Mouse (Mus musculus): ENCODE data around the gene Brms1.
"Not testable (repeated sequence)": the region's sequence is repeated elsewhere in the genome, so short reads cannot be mapped to it uniquely, and the experiment has no call there.

Gene Brms1

GRCm38 (mm10) chr19:5067040-5067799, 26.1 kb downstream of the Brms1 start:
- DNase-seq (ENCODE audit: low spot score) = peak; percentile 61

GRCm38 (mm10) chr19:5067867-5068569, 26.9 kb downstream of the Brms1 start, which contains the start of gene Cd248:
Gene Cd248, plus strand, starts transcription at chr19:5068078.
- peak; percentile 74 for DNase-seq (ENCODE audit: low spot score)

- DNase-seq (ENCODE audit: low spot score) = peak; percentile 62
Observed at GRCm38 (mm10) chr19:5068570-5069234, 27.5 kb downstream of the Brms1 start.

- no peak for DNase-seq (ENCODE audit: low spot score)
Observed at GRCm38 (mm10) chr19:5069486-5069885, 28.3 kb downstream of the Brms1 start.

GRCm38 (mm10) chr19:5069978-5070377, 28.8 kb downstream of the Brms1 start:
- DNase-seq (ENCODE audit: low spot score) = no peak

- no peak for DNase-seq (ENCODE audit: low spot score)
Observed at GRCm38 (mm10) chr19:5071077-5071476, 29.9 kb downstream of the Brms1 start.

GRCm38 (mm10) chr19:5071545-5072369, 30.6 kb downstream of the Brms1 start:
- DNase-seq (ENCODE audit: low spot score) = peak; percentile 91

GRCm38 (mm10) chr19:5072389-5073019, 31.4 kb downstream of the Brms1 start:
- DNase-seq (ENCODE audit: low spot score) = peak; percentile 81

- peak; percentile 77 for DNase-seq (ENCODE audit: low spot score)
Observed at GRCm38 (mm10) chr19:5073028-5073427, 31.9 kb downstream of the Brms1 start.

- DNase-seq (ENCODE audit: low spot score) = no peak
Observed at GRCm38 (mm10) chr19:5073518-5073917, 32.4 kb downstream of the Brms1 start.

GRCm38 (mm10) chr19:5079279-5079678, 38.1 kb downstream of the Brms1 start:
- DNase-seq (ENCODE audit: low spot score) = no peak

GRCm38 (mm10) chr19:5082005-5082404, 40.9 kb downstream of the Brms1 start:
- DNase-seq (ENCODE audit: low spot score) = no peak

GRCm38 (mm10) chr19:5082596-5082995, 41.4 kb downstream of the Brms1 start:
- DNase-seq (ENCODE audit: low spot score) = no peak

GRCm38 (mm10) chr19:5083961-5084833, 43.0 kb downstream of the Brms1 start:
- DNase-seq (ENCODE audit: low spot score) = no peak

- peak; percentile 62 for DNase-seq (ENCODE audit: low spot score)
Observed at GRCm38 (mm10) chr19:5084834-5085144, 43.6 kb downstream of the Brms1 start.

GRCm38 (mm10) chr19:5085145-5085863, 44.1 kb downstream of the Brms1 start, which contains the start of gene Tmem151a:
Gene Tmem151a, minus strand, starts transcription at chr19:5085531.
- peak; percentile 85 for DNase-seq (ENCODE audit: low spot score)

- DNase-seq (ENCODE audit: low spot score) = not testable (repeated sequence)
Observed at GRCm38 (mm10) chr19:5086533-5086932, 45.4 kb downstream of the Brms1 start.

GRCm38 (mm10) chr19:5087884-5088728, 47.0 kb downstream of the Brms1 start, which contains the start of gene Yif1a:
Gene Yif1a, plus strand, starts transcription at chr19:5088538.
- DNase-seq (ENCODE audit: low spot score) = peak; percentile 99

GRCm38 (mm10) chr19:5089324-5089723, 48.2 kb downstream of the Brms1 start:
- no peak for DNase-seq (ENCODE audit: low spot score)

Data from MN1 (cell line).